Mouse (Mus musculus) midbrain, embryonic 12.5 days (tissue): ENCODE measurements around the gene Vmn2r80. TPM values are rescaled to one million over a fixed set of nuclear protein-coding genes. Genes with fewer than 3 reads are reported as not detected.

ENCODE experiments used
- polyA plus RNA-seq: library from polyadenylated mRNA; unstranded; fragments of >200 nt; fragmentation: Nextera tagmentation; extraction: Ambion mirVana; gene quantifications from 2 replicates; pipeline ENCODE4 v1.2.1, GENCODE M21; 2016

Gene Vmn2r80
- polyA plus RNA-seq, 1 experiment from 2014 or later, result not detected

Other genes starting within 250 kb of the Vmn2r80 start
- not detected in 2 replicates for gene Olfr1354, start 235.6 kb upstream of the Vmn2r80 start, polyA plus RNA-seq
- gene Olfr8, start 198.1 kb upstream of the Vmn2r80 start, polyA plus RNA-seq, result not detected in 2 replicates
- gene Olfr1353, start 185.5 kb upstream of the Vmn2r80 start, polyA plus RNA-seq, result not detected in 2 replicates
- gene Olfr1352, start 167.7 kb upstream of the Vmn2r80 start, polyA plus RNA-seq, result not detected in 2 replicates
- gene Olfr1351, start 136.3 kb upstream of the Vmn2r80 start, polyA plus RNA-seq, result not detected in 2 replicates
- 0.27 and 0.28 TPM in 2 replicates for gene Olfr57, start 120.0 kb upstream of the Vmn2r80 start, polyA plus RNA-seq
- gene 2610008E11Rik, start 51.2 kb upstream of the Vmn2r80 start, polyA plus RNA-seq, result 52.7 and 55.8 TPM in 2 replicates
- gene Vmn2r81, start 98.9 kb downstream of the Vmn2r80 start, polyA plus RNA-seq, result not detected in 2 replicates
- gene Vmn2r82, start 207.8 kb downstream of the Vmn2r80 start, polyA plus RNA-seq, result not detected in 2 replicates